Mouse (Mus musculus): ENCODE results near the gene Snx11.

DNA sequence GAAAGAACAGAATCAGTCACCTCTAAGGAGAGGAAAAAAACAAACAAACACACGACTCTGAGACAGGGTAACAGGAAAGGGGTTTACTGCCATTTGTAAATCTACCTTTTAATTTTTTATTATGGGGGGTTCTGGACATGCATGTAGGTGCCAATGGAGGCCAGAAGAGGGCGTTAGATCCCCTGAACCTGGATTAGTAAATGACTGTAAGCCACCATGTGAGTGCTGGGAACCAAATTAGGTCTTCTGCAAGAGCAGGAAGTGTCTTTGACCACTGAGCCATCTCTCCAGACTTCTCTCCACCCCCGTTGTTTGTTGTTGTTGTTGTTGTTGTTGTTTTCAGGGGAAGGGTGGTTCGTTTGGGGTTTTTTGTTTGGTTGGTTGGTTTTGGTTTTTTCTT is 19.9 kb downstream of the Snx11 start:
- TF ChIP-seq GATA1 (IDR thresholded peaks at IDR 0.05; ENCODE audit: low read depth, low read length) (no peak), CTCF (IDR thresholded peaks at IDR 0.05 in 2 of 3, conservative IDR thresholded peaks at IDR 0.05 in 1 of 3; ENCODE audit: control insufficient read depth in 1 of 3, insufficient read depth in 1 of 3, low read depth in 2 of 3, low read length in 3 of 3, poor library complexity in 1 of 3, severe bottlenecking in 1 of 3) (peak; percentile 10 to 44 (median 17); a peak in 3 of 6 replicates), POLR2A (IDR thresholded peaks at IDR 0.05; ENCODE audit: control insufficient read depth in 1 of 2, insufficient read depth in 1 of 2, low read depth in 1 of 2, low read length in 2 of 2, poor library complexity in 1 of 2) (no peak)

Data from MEL (cell line).